Mouse (Mus musculus): Measurements from ENCODE around the gene Rpl27a. TPM values are rescaled to one million over a fixed set of nuclear protein-coding genes. Genes with fewer than 3 reads are reported as not detected.

Gene Rpl27a
- total RNA-seq, 2 experiments from 2014 or later, result 80.7 to 81.0 TPM

GRCm38 (mm10) chr7:109562676-109563075, 43.7 kb downstream of the Rpl27a start:
- DNase-seq (ENCODE audit: low spot score), result no peak

GRCm38 (mm10) chr7:109563775-109564362, 44.9 kb downstream of the Rpl27a start:
- no peak for DNase-seq (ENCODE audit: low spot score)

- no peak for DNase-seq (ENCODE audit: low spot score)
Observed at GRCm38 (mm10) chr7:109566327-109566726, 47.4 kb downstream of the Rpl27a start.

- no peak for DNase-seq (ENCODE audit: low spot score)
Observed at GRCm38 (mm10) chr7:109566841-109567768, 48.2 kb downstream of the Rpl27a start.

GRCm38 (mm10) chr7:109568391-109568892, 49.5 kb downstream of the Rpl27a start:
- DNase-seq (ENCODE audit: low spot score), result no peak

Small RNA genes lying within 50 kb of the gene (microRNA-seq; reads per million reads assigned to microRNA genes)
- 1.0 reads per million for gene Gm47284

Other genes with a start within 250 kb of the Rpl27a start
- gene Stk33, start 80.1 kb upstream of the Rpl27a start, total RNA-seq (2021), result 10 to 100 TPM in 1 of 2 experiments, 1 to 10 TPM in 1; 4.5 to 20.8 TPM
- under 1 TPM; 0.07 to 0.09 TPM for gene Trim66, start 11.0 kb upstream of the Rpl27a start, total RNA-seq (2021)
- 1 to 10 TPM; 6.0 to 8.2 TPM for gene St5, start 184.5 kb downstream of the Rpl27a start, total RNA-seq (2021)
- 10 to 100 TPM; 16.4 to 19.3 TPM for gene Akip1, start 184.5 kb downstream of the Rpl27a start, total RNA-seq (2021)
- not detected for gene BC051019, start 204.7 kb downstream of the Rpl27a start, total RNA-seq (2021)
- not detected for gene Ascl3, start 212.6 kb downstream of the Rpl27a start, total RNA-seq (2021)
- 10 to 100 TPM; 28.8 to 29.0 TPM for gene Tmem9b, start 233.7 kb downstream of the Rpl27a start, total RNA-seq (2021)